9 mouse cellular contexts compared by ENCODE assay signal in the genomic region with DNA sequence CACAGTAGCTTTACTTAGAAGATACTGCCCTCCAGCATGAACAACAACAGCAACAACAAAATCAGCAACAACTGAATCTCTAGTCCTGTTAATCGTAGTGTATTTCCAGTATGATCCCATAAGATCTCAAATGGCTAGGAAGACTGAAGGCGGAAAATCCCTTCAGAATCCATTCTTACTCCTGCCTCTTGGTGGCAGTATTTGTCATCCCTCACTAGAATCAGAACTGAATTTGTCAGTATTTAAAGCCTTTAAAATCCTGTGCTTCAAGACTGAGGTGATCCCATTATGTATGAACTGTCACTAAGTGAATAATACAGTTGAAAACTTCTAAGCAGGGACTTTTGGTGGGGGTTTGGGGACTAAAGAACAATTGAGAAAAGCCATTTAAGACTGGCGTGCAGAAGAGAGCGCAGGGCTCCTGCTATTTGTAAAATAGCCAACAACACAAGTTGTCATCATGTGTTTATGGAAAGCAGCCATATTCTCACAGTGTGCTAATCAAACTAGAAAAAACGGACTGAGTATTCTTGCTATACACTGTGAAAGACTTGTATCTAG.
DNase-seq lines count a peak whose midpoint lies in the region; ATAC-seq and TF ChIP-seq lines count a peak whose summit lies in the region.
"Had no signal": no experiment of that assay in that cellular context is flagged by ENCODE, and none has a peak within 500 bp of the region (broad histone marks: within the 10 kb centered on the region; RNA-seq: fewer than 3 reads in every experiment).

No protein-coding gene starts in this region.

- H3K9ac ChIP-seq in intestine, postnatal 0 days (ENCODE audit: low read depth, low read length): no peak overlapping the region
- H3K9ac ChIP-seq in intestine, embryonic 15.5 days: no peak overlapping the region
- H3K9ac ChIP-seq in neural tube, embryonic 15.5 days (replicated peaks): no peak overlapping the region
- H3K9ac ChIP-seq: limb, embryonic 15.5 days had no signal

- H3K4me2 ChIP-seq in intestine, postnatal 0 days (replicated peaks; ENCODE audit: low read depth): no peak overlapping the region
- H3K4me2 ChIP-seq in intestine, embryonic 15.5 days (replicated peaks): no peak overlapping the region
- H3K4me2 ChIP-seq in neural tube, embryonic 15.5 days: no peak overlapping the region
- H3K4me2 ChIP-seq: limb, embryonic 15.5 days had no signal

- H3K27ac ChIP-seq in intestine, postnatal 0 days (ENCODE audit: low read depth, low read length): no peak overlapping the region
- no peak overlapping the region for H3K27ac ChIP-seq in intestine, embryonic 15.5 days
- H3K27ac ChIP-seq in neural tube, embryonic 15.5 days (replicated peaks): no peak overlapping the region
- H3K27ac ChIP-seq: limb, embryonic 15.5 days had no signal

- no peaks in the 10 kb centered on the region for H3K36me3 ChIP-seq in intestine, postnatal 0 days (ENCODE audit: control insufficient read depth, insufficient read depth)
- H3K36me3 ChIP-seq in intestine, embryonic 15.5 days: no peaks in the 10 kb centered on the region
- H3K36me3 ChIP-seq in neural tube, embryonic 15.5 days: no peaks in the 10 kb centered on the region
- H3K36me3 ChIP-seq: limb, embryonic 15.5 days had no signal

- DNase-seq in right cerebral cortex, adult 18-20 months: peak; percentile 32
- DNase-seq in right cerebral cortex, postnatal 10 days (ENCODE audit: low spot score in 2 of 2): no peak
- peak; percentile 37 for DNase-seq in cerebellum, adult 9-10 months
- DNase-seq in adrenal gland, postnatal 14 days: no peak
- DNase-seq: adrenal gland, postnatal 36 days had no signal

- ATAC-seq in intestine, postnatal 0 days: no peak
- ATAC-seq in intestine, embryonic 15.5 days: no peak
- ATAC-seq in neural tube, embryonic 15.5 days (ENCODE audit: low FRiP score): no peak

- no peaks in the 10 kb centered on the region for H3K4me1 ChIP-seq in intestine, postnatal 0 days (replicated peaks; ENCODE audit: control insufficient read depth, insufficient read depth, low read length)
- H3K4me1 ChIP-seq in intestine, embryonic 15.5 days (replicated peaks): no peaks in the 10 kb centered on the region
- no peaks in the 10 kb centered on the region for H3K4me1 ChIP-seq in neural tube, embryonic 15.5 days
- H3K4me1 ChIP-seq: limb, embryonic 15.5 days had no signal

- no peak overlapping the region for H3K4me3 ChIP-seq in intestine, postnatal 0 days (ENCODE audit: low read depth, low read length)
- H3K4me3 ChIP-seq in intestine, embryonic 15.5 days (replicated peaks): no peak overlapping the region
- no peak overlapping the region for H3K4me3 ChIP-seq in neural tube, embryonic 15.5 days (replicated peaks)
- H3K4me3 ChIP-seq: limb, embryonic 15.5 days had no signal

- peak; percentile 71 for TF ChIP-seq CTCF in intestine, postnatal 0 days (IDR thresholded peaks at IDR 0.05; ENCODE audit: low read depth)

- no peaks in the 10 kb centered on the region for H3K27me3 ChIP-seq in intestine, postnatal 0 days (replicated peaks; ENCODE audit: control insufficient read depth, insufficient read depth, low read length)
- no peaks in the 10 kb centered on the region for H3K27me3 ChIP-seq in intestine, embryonic 15.5 days (replicated peaks)
- no peaks in the 10 kb centered on the region for H3K27me3 ChIP-seq in neural tube, embryonic 15.5 days (replicated peaks)
- H3K27me3 ChIP-seq: limb, embryonic 15.5 days had no signal

- H3K9me3 ChIP-seq in intestine, postnatal 0 days (ENCODE audit: control insufficient read depth): no peaks in the 10 kb centered on the region
- no peaks in the 10 kb centered on the region for H3K9me3 ChIP-seq in intestine, embryonic 15.5 days
- no peaks in the 10 kb centered on the region for H3K9me3 ChIP-seq in neural tube, embryonic 15.5 days (replicated peaks)
- H3K9me3 ChIP-seq: limb, embryonic 15.5 days had no signal

- WGBS in intestine, postnatal 0 days: 66% methylated on average over 5 of the region's 5 CpGs
- WGBS in intestine, embryonic 15.5 days: 61% methylated on average over 5 of the region's 5 CpGs
- 79% methylated on average over 5 of the region's 5 CpGs for WGBS in neural tube, embryonic 15.5 days

Comparison
In these comparisons a context has a peak if more than half of its experiments do, and no peak if none do; other contexts are left out.
1. DNase-seq: peak in right cerebral cortex, adult 18-20 months (single experiment) and cerebellum, adult 9-10 months (single experiment); none in right cerebral cortex, postnatal 10 days (0 of 2) and adrenal gland, postnatal 14 days (single experiment).